Mouse (Mus musculus): ENCODE measurements around the gene Olfr643.

Gene Olfr643

DNA sequence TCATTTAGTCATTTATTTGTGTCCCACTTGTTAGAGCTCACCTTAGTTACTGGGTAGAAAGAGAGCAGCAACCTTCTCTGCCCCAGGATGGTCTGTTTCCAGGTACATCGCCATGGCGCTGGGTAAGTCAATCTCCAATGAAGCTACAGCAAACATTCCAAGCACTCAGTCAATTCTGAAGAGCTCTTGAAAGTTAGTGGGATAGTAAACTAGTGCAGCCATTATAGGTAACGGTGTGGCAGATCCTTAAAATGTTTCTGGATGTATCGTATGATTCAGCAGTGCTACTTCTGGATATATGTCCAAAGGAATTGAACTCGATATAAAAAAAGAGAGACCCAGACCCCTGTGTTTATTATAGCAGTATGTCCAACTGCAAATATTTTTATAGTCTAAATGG, at the start of gene Olfr643:
TSS of gene Olfr643 (minus strand) at position 101 of the 400 bp plus-strand sequence.
- DNase-seq (ENCODE audit: low spot score in 2 of 2) = no peak

DNA sequence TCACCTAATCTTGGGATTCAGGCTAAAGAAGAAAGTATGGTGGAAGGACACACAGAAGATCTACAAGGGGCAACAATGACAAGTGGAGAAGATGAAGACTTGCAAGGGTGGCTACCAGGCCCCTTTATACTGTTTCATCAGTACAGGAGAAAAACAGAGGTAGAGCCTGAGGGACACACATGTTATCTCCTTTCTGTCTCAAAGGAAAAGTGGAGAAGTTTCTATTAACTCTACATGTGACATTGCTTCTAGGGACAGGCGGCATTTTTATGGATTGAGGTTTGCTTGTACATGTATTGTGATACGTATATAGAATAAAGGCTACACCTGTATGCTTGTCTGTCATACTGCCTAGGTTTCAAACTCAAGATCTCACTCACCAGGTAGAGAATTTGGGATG, 46.1 kb upstream of the Olfr643 start, which contains the start of gene Olfr648:
TSS of gene Olfr648 (minus strand) at position 101 of the 400 bp plus-strand sequence.
- DNase-seq (ENCODE audit: low spot score in 2 of 2) = no peak

DNA sequence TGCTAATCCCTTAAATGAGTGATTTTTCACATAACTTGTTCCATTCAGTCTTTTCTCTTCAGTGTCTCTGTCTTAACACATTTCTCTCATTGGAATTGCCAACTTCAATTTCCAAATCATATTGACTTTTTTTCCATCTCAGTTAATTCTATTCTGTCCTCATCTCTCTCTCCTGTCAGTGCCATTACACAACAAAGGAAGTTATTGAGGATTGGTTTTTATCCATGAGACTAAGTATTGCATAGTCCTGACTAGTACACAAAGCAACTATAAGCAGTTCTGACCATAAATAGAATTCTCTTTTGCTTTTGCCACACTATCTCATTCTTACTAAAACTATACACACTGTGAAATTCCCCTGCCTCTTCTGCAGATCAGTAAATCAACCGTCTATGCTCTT, 41.9 kb upstream of the Olfr643 start:
- DNase-seq (ENCODE audit: low spot score in 2 of 2) = no peak

DNA sequence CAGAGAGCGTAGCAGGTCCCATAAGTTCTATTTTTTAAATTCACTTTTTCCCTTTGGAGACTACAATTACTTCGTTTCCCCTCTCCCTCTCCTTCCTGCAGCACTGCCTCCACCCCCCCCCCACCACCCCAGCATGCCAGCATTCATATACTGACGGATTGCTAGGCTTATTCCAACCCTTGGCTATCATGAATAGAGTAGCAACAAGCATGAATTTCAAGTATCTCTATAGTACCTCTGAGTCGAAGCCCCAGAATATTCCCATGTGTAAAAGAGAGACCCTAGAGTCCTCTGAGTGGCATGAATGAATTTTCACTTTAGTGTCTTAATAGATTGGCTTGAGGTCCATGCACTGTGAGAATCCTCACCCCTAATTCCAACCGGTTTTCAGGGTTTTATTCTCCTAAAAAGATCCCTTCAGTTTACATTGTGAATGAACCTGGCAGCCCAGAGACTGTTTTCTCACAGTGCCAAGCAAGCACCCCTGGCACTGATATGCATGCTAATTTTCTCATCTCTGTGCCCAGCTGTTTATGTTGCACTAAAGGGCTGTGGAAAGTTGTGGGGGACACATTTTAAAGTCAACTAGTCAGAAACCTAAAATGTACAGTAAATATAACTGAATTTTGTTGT, 41.3 kb upstream of the Olfr643 start:
- DNase-seq (ENCODE audit: low spot score in 2 of 2) = no peak

DNA sequence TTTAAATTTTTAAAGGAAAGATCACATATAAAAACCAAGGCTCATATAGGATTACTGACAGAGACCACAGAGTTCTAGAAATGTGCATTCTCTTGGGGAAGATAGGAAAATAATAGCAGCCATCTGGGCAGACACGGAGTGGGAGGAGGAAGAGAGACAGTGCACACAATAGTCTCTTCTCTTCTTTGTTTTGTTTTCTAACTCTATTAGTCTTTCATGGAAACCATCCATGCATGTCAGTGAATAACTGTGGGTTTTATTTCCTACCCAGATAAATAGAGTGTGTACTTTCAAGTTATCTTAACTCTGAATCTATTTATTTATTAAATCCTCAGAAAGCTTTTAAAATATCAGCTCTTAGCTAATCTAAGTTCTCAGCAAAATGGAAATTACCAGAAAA, 37.9 kb upstream of the Olfr643 start:
- no peak for DNase-seq (ENCODE audit: low spot score in 2 of 2)

DNA sequence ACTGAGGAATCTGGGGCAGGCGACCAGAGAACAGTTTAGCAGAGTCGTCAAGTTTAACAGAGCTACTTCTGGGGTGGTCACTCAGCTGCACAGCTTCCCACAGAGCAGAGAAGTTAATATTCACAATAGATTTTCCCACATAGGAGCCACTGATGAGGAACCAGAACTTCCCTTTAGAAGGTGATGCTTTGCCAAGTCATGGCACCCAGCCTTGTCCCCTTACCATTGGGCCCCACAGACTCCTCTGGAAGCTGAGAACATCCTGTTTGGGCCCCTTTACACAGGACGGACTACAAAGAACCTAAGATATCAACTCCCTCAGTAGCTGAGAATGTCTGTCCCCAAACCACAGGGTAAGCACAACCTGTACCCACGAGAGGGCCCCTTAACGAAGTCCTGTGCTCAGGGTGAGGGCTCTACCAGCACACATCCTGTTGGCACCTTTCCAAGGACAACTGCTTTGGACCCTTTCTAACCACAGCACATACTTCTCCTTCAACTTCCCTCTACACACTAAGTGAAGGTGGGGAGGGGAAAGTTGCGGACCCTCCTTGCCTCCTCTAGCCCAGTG, 32.5 kb upstream of the Olfr643 start:
- no peak for DNase-seq (ENCODE audit: low spot score in 2 of 2)

DNA sequence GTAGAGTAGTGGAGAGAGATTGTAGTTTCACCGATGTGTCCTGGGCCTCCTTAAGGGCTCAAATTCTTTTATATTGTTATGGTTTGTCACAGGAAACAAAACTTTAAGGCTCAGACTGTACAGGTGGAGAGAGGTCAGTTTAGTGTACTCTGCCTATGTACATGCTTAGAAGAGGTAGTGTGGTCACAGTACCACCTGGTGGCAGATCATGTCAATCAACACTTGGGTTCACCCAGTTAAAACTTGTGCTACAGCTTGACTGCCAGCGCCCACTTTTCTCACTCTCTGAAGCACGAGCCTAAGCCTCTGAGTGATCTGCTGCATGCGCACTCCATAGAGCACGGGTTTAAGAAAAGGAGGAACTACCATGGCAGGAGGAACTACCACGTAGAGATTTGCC, 29.9 kb upstream of the Olfr643 start:
- DNase-seq (ENCODE audit: low spot score in 2 of 2) = no peak

DNA sequence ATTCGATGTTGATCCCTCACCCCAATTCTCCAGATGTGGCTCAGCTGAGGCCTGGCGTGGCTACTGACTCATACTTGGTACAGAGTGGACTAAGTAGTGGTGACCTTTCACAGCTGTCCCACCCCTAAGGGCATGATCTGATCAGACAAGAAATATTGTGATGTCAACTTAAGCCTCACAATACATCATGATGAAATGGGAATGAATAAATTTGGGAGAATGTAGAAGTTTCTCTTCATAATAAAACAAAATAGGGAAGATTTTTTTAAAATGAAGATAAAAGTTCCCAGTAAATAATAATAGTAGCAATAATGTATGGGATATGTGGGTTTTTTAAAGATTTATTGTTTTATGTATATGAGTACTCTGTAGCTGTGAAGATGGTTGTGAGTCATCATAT, 13.3 kb upstream of the Olfr643 start, which contains the start of gene Ubqlnl:
TSS of gene Ubqlnl (minus strand) at position 101 of the 400 bp plus-strand sequence.
- DNase-seq (ENCODE audit: low spot score in 2 of 2) = no peak

DNA sequence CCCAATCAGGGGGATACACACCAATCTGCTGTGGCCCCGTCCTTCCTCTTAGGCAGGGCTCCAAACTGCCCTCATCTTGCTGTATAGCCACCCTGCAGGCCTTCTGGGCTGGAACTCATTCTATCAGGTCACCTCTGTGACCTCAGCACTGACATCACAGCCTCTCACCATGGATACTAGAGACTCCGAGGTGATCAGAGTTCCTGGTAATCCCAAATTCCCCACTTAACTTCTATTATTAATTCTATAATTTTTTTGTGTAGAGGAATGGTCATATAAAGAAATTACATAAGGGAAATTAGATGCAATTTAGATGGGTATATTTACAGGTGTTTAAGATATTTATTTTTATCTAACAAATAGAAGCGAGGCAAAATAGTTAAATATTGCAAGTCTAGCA, 6.0 kb upstream of the Olfr643 start, which contains the start of gene Ubqln3:
TSS of gene Ubqln3 (minus strand) at position 101 of the 400 bp plus-strand sequence.
- no peak for DNase-seq (ENCODE audit: low spot score in 2 of 2)

DNA sequence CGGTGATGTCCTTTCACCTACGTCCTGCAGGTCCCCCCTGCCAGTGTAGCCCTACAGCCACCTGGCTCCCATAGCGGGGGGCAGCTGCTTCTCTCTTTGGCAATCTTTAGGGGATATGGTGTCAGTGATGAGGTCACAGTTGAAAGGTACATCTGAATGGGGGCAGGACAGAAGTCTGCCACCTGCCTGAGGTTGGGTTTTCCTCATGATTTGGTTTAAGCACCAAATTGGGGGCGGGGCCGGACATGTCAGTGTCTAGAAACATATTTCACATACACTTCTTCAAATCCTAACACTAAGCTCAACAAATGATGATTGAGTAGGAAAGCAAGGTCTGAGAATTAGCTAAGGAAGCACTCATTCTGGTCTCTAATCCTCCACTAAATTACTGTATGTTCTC, 7.5 kb downstream of the Olfr643 start, which contains the start of gene Ubqln5:
TSS of gene Ubqln5 (minus strand) at position 101 of the 400 bp plus-strand sequence.
- no peak for DNase-seq (ENCODE audit: low spot score in 2 of 2)

DNA sequence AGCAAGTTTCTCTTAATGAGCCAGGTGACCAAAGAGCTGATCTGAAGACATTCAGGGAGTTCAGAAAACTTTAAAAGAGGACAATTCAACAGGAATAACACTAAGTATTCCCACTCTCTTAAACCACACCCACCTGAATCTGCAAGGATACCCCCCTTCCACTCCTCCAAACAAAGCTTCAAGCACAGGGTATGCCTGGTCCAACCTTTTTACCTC, 32.5 kb downstream of the Olfr643 start, which contains the start of gene Olfr646:
TSS of gene Olfr646 (plus strand) at position 117 of the 216 bp plus-strand sequence.
- no peak for DNase-seq (ENCODE audit: low spot score in 2 of 2)

DNA sequence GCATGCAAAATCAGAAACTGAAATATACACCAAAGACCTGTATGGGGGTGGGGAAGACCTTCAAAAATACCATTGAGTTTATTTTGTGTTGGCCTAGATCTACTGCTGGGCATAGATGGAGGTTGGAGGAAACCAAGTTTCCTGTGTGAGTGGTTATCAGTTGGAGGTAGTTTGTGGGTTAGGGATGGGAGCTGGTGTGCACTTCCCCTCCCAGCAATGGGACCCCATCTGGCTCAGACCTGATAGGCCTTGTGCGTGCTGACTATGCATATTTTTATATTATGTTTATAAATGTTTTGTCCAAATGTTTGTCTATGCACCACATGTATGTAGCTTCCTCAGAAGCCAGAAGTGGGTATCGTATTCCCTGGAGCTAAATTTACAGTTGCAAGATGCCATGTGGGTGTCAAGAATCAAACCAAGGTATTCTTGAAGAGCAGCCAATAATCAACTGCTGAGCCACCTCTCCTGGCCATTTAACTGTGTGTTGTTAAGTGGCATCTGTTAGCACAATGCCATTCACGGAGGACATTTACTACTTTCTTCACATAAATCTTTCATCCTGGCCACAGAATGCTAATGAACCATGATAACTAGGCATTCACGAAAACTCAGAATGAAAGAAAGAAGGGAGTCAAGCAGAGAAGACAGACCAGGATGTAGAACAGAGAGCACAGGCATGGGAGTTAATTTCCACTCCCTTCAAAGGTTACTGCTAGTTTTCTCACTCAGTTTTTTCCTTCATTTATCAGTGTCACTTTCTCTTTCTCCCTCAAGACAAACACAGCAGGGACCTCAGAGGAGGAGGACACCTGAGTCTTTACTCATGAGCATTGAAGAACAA, 33.1 kb downstream of the Olfr643 start:
- DNase-seq (ENCODE audit: low spot score in 2 of 2) = no peak

DNA sequence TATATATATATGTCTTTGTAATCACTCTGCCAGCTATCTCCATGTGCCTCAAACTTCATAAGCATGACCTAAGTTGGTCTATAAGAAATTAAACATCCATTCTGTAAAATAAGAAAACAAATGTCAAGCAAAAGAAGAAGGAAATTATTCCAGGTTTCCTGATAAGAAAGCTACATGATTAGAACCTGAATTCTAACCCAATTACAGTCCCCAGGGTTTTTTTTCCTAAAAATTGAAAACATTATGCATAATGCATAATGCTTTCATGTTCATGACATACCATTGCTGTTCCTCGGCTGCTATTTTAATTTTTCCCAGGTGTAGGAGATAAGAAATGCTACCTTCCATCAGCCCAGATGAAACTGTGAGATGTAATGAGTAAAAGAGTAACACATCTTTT, 51.8 kb downstream of the Olfr643 start, which contains the start of gene Olfr645:
TSS of gene Olfr645 (minus strand) at position 101 of the 400 bp plus-strand sequence.
- no peak for DNase-seq (ENCODE audit: low spot score in 2 of 2)

DNA sequence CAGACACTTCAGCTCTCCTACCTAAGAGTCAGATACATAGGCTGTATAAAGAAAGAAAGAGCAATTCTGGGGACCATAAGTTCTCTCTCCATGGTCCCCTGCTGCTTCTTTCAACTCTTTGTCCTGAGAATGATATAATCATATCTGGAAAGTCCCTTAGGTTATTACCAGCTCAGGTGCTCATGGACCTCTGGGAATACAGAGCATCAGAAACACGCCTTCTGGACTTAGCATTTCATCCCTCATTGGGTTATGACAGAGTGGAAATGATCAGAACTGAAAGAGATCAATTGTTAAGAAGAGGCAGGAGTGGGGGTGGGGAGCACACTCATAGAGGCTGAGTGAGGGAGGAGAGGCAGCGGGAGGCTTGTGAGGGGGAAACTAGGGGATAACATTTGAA, 65.4 kb downstream of the Olfr643 start, which contains the start of gene Olfr644:
TSS of gene Olfr644 (minus strand) at position 101 of the 400 bp plus-strand sequence.
- DNase-seq (ENCODE audit: low spot score in 2 of 2) = no peak

DNA sequence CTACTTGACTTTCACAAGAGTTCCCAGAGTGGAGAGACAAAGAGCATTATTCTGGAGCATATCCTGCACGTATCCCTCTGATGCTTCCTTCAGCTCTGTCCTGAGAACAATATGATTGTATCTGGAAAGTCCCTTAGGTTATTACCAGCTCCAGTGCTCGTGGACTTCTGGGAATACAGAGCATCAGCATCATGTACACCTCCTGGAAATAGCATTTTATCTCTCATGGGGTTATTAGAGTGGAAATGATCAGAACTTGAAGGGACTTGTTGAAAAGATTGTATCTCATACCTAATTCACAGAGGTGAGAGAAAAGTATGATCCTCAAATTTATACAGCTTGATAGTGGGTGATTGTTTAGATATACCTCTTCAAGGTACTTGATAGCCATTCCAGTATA, 75.9 kb downstream of the Olfr643 start, which contains the start of gene 4930516K23Rik:
TSS of gene 4930516K23Rik (minus strand) at position 101 of the 400 bp plus-strand sequence.
- no peak for DNase-seq (ENCODE audit: low spot score in 2 of 2)

DNA sequence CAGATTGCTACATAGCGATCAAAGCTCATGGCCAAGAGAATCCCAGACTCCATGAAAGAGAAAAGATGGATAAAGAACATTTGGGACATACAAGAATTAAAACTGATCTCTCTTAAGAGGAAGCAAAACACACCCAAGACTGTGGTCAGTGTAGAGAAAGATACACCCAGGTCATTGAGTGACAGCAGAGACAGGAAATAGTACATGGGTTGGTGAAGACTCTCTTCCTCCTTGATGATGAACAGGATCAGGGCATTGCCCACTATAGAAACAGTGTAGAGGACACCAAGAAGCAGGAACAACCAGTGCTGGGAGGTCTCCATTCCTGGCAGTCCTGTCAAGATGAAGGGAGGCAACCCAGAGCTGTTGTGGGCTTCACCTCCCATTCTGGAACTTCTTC, 78.0 kb downstream of the Olfr643 start:
- DNase-seq (ENCODE audit: low spot score in 2 of 2) = no peak

DNA sequence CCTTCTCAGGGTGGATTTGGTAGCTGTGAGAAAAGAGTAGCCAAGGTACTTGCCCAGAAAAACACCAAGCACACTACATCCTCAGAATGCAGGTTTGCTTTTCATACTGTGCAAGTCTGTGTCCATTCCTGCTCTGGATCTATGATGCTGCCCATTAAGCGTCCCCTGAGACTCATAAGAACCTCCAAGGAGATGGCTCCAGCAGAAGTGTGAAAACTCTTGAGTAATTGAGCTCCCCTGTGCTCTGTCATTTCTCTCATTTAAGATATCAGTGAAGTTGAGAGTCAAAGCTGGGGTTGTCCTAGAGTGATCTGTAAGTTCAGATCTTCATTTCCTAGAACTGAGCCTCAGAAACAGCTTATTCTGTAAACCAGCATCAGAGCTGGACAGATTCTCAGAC, 84.6 kb downstream of the Olfr643 start, which contains the start of gene Olfr642:
TSS of gene Olfr642 (minus strand) at position 101 of the 400 bp plus-strand sequence.
- no peak for DNase-seq (ENCODE audit: low spot score in 2 of 2)

DNA sequence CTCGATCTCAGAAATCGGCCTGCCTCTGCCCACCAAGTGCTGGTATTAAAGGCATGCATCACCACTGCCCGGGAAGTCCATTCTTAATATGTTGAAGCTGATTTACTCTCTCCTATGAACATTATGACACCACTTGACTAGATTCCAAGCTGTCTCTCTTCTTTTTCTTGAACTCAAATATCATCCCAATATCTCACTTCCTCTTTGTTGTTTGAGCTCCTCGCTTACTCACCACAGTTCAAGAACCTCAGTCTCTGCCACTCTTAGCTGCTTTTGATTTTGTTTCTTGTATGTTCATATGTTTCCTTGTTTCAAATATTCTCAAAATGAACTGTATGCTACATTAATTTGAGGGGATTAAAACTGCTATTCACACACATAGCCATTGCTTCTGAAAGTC, 86.5 kb downstream of the Olfr643 start:
- no peak for DNase-seq (ENCODE audit: low spot score in 2 of 2)

DNA sequence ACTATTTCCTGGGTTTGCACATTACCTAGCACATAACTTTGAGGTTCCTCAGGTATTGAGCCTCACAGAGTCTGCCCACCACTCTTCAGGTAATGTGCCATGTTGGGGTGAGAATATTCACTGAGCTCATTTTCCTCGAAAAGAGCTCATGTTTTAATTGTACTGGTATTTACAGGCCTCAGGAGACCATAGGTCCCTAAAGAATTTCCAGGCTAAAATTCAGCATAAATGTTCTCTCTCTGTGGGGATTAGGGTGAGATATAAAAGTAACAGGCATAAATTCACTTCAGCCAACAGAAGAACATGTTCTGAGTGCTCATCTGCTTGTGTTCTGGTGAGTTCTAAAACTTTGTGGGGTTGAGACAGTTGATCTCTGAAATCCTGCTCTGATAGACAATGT, 102.1 kb downstream of the Olfr643 start, which contains the start of gene Olfr641:
TSS of gene Olfr641 (plus strand) at position 301 of the 400 bp plus-strand sequence.
- DNase-seq (ENCODE audit: low spot score in 2 of 2) = no peak

DNA sequence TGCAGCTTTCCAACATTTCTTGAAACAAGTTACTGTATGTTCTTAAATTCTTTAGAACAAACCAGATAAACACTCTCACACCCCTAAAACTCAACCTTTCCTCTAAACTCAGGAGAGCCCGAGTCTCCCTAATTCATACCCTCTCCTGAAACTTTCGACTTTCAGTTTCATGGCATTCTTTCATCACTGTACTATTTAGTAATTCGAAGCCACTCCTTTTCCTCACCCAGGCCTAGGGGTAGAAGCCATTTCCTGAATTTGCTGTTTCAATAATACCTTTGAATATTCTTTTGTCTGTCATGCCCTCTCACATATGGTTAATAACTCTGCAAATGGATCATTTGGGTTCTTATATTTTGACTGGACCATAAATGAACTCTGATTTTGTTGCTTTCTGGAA, 110.2 kb downstream of the Olfr643 start:
- DNase-seq (ENCODE audit: low spot score in 2 of 2) = no peak

DNA sequence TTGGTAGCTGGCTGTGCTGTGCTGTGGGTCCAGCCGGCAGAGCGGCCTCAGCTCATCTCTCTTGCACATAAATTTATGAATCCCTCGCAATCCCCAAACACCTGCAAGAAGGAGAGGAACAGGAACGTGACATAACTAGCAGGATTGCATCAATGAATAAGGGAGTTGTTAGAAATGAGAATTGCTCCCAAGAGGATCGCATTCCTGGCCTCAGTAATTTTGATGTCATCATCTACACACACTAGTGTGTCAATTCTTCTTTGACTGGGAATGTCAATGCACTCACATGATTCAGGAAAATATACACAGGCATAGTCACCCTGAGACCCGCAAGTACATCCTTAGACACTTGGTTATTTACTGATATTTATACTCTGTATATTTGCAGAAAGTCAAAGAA, 111.7 kb downstream of the Olfr643 start, which contains the start of gene Olfr640:
TSS of gene Olfr640 (minus strand) at position 101 of the 400 bp plus-strand sequence.
- DNase-seq (ENCODE audit: low spot score in 2 of 2) = no peak

DNA sequence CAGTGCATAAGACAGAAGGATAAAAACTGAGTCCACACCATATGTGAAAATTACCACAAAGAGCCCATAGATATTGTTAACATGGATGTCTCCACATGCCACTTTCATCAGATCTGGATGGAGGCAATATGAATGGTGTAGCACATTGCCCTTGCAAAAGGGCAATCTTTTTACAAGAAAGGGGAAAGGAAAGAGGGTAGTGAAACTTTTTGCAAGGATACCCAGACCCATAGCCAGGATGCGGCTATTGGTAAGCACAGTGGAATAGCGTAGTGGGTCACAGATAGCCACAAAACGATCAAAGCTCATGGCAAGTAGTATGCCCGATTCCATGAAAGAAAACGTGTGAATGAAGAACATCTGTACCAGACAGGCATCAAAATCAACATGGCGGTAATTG, 115.6 kb downstream of the Olfr643 start:
- no peak for DNase-seq (ENCODE audit: low spot score in 2 of 2)

Measured in spleen, postnatal 10 days (tissue).